Mouse (Mus musculus) spleen, adult 2 months (tissue): ENCODE data around the gene Hoxb6. TPM values are rescaled to one million over a fixed set of nuclear protein-coding genes. Genes with fewer than 3 reads are reported as not detected.

Experiments
- DNase-seq, 2 experiments: peaks; one replicate each; pipeline versions ENCODE4 v3.0.0 to v3.0.0-alpha.2; 2012 to 2021; ENCODE audit warnings: low spot score in 2 of 2, low read depth in 1 of 2
- H3K27ac ChIP-seq: fragments of 200-500 bp; 2 replicates; pipeline ENCODE4 v1.5.1; 2012; ENCODE audit warnings: low read length, inconsistent platforms; ENCODE audit not compliant: insufficient read depth
- H3K27me3 ChIP-seq: fragments of 200-500 bp; 2 replicates; pipeline ENCODE4 v1.6.1; 2012; ENCODE audit warnings: mild to moderate bottlenecking, moderate library complexity, low read length, inconsistent platforms; ENCODE audit not compliant: control insufficient read depth, insufficient read depth
- H3K36me3 ChIP-seq: fragments of 200-500 bp; 2 replicates; pipeline ENCODE4 v1.6.1; 2012; ENCODE audit warnings: mild to moderate bottlenecking, low read length, inconsistent platforms; ENCODE audit not compliant: control insufficient read depth, insufficient read depth
- H3K4me1 ChIP-seq: fragments of 200-500 bp; 2 replicates; pipeline ENCODE4 v1.6.1; 2011; ENCODE audit warnings: inconsistent platforms; ENCODE audit not compliant: control insufficient read depth, insufficient read depth, insufficient read length
- H3K4me3 ChIP-seq: fragments of 200-500 bp; 2 replicates; pipeline ENCODE4 v1.5.1; 2011; ENCODE audit warnings: mild to moderate bottlenecking, inconsistent platforms; ENCODE audit not compliant: insufficient read depth, insufficient read length; ENCODE audit errors: extremely low read depth
- CTCF ChIP-seq: fragments of 200-500 bp; IDR thresholded peaks from 2 replicates; pipeline ENCODE4 v1.5.1; 2011; ENCODE audit warnings: mild to moderate bottlenecking, inconsistent platforms; ENCODE audit not compliant: insufficient read depth, insufficient read length, insufficient replicate concordance; ENCODE audit errors: extremely low read depth
- POLR2A ChIP-seq: fragments of 200-500 bp; IDR thresholded peaks from 2 replicates; pipeline ENCODE4 v1.6.1; 2011; ENCODE audit warnings: low read depth, low read length, inconsistent platforms
- WGBS: fragments of 180-500 bp; shearing (Covaris S2); methylation state at CpG from one replicate; pipeline ENCODE4 v1.1.7; 2018; 5-methylcytosine and 5-hydroxymethylcytosine counted together
- polyA plus RNA-seq: library from polyadenylated mRNA; depleted of rRNA; stranded (reverse); fragments of >200 nt; gene quantifications from 2 replicates; pipeline ENCODE4 v1.2.3, GENCODE M21; 2012; rRNA removed

Hoxb6 gene
- polyA plus RNA-seq = 1.2 and 1.3 TPM in 2 replicates

- H3K4me3 ChIP-seq = peak within 1 kb of the TSS; percentile 16; the same call in 1 of the 2 replicates
- H3K27me3 ChIP-seq = peaks cover 39% of the 10 kb centered on the region
- WGBS = 26% methylated on average over 22 of the region's 22 CpGs
Observed at GRCm38 (mm10) chr11:96291681-96292564, at the start of gene Hoxb6. Gene Hoxb6, plus strand, starts transcription at chr11:96292476.

GRCm38 (mm10) chr11:96250901-96251300 lies 41.4 kb upstream of the Hoxb6 start:
- no peaks in the 10 kb centered on the region for H3K4me1 ChIP-seq
- H3K36me3 ChIP-seq = no peaks in the 10 kb centered on the region
- no peak overlapping the region for H3K27ac ChIP-seq
- H3K27me3 ChIP-seq = peaks cover 19% of the 10 kb centered on the region
- DNase-seq = no peak
- WGBS = 8% methylated on average over 14 of the region's 14 CpGs
- no peak overlapping the region for H3K4me3 ChIP-seq
- no peak for TF ChIP-seq POLR2A
- TF ChIP-seq CTCF = no peak

More at GRCm38 (mm10) chr11:96291681-96292564, at the start of gene Hoxb6:
- TF ChIP-seq CTCF = no peak
- TF ChIP-seq POLR2A = no peak
- no peak for DNase-seq
- H3K36me3 ChIP-seq = no peaks in the 10 kb centered on the region
- H3K4me1 ChIP-seq = peaks cover 2% of the 10 kb centered on the region
- no peak within 1 kb of the TSS for H3K27ac ChIP-seq

GRCm38 (mm10) chr11:96251480-96252031 lies 40.7 kb upstream of the Hoxb6 start:
- TF ChIP-seq POLR2A (no peak), CTCF (no peak)
- H3K4me1 ChIP-seq = no peaks in the 10 kb centered on the region
- no peak overlapping the region for H3K4me3 ChIP-seq
- no peak overlapping the region for H3K27ac ChIP-seq
- 6% methylated on average over 46 of the region's 46 CpGs for WGBS
- peaks cover 21% of the 10 kb centered on the region for H3K27me3 ChIP-seq
- no peak for DNase-seq
- H3K36me3 ChIP-seq = no peaks in the 10 kb centered on the region

- Histone ChIP-seq H3K27me3 (peaks cover 21% of the 10 kb centered on the region), H3K27ac (no peak overlapping the region)
Observed at GRCm38 (mm10) chr11:96252541-96253120, 39.6 kb upstream of the Hoxb6 start.

GRCm38 (mm10) chr11:96254221-96254620 lies 38.1 kb upstream of the Hoxb6 start:
- TF ChIP-seq CTCF = no peak
- TF ChIP-seq POLR2A = no peak
- WGBS = 5% methylated on average over 11 of the region's 11 CpGs
- peaks cover 21% of the 10 kb centered on the region for H3K27me3 ChIP-seq
- no peak for DNase-seq
- no peak overlapping the region for H3K27ac ChIP-seq
- H3K4me3 ChIP-seq = no peak overlapping the region
- no peaks in the 10 kb centered on the region for H3K36me3 ChIP-seq
- H3K4me1 ChIP-seq = no peaks in the 10 kb centered on the region

More at GRCm38 (mm10) chr11:96252541-96253120, 39.6 kb upstream of the Hoxb6 start:
- Histone ChIP-seq H3K4me1 (no peaks in the 10 kb centered on the region), H3K36me3 (no peaks in the 10 kb centered on the region), H3K4me3 (no peak overlapping the region)
- DNase-seq = no peak
- TF ChIP-seq CTCF (no peak), POLR2A (no peak)
- whole genome bisulfite sequencing = 34% methylated on average over 12 of the region's 12 CpGs

GRCm38 (mm10) chr11:96255111-96255995 lies 36.9 kb upstream of the Hoxb6 start:
- 7% methylated on average over 39 of the region's 39 CpGs for WGBS
- Histone ChIP-seq H3K36me3 (no peaks in the 10 kb centered on the region), H3K27ac (no peak overlapping the region), H3K4me3 (no peak overlapping the region), H3K27me3 (peaks cover 21% of the 10 kb centered on the region), H3K4me1 (no peaks in the 10 kb centered on the region)
- TF ChIP-seq POLR2A (no peak), CTCF (no peak)
- no peak for DNase-seq
